ENCODE assay signal across 17 mouse cellular contexts in genomic region chr4:117885093-117885492, GRCm38 (mm10). TPM values are rescaled to one million over a fixed set of nuclear protein-coding genes. Genes with fewer than 3 reads are reported as not detected.
"Had no signal": no experiment of that assay in that cellular context is flagged by ENCODE, and none has a peak within 500 bp of the region (broad histone marks: within the 10 kb centered on the region; RNA-seq: fewer than 3 reads in every experiment).

No protein-coding gene starts in this region.

- H3K9ac ChIP-seq: limb, embryonic 13.5 days; liver, embryonic 14.5 days; liver, postnatal 0 days; lung, embryonic 14.5 days; midbrain, embryonic 12.5 days had no signal

- H3K27me3 ChIP-seq: limb, embryonic 13.5 days; midbrain, embryonic 12.5 days had no signal

- ATAC-seq: liver, postnatal 0 days; lung, postnatal 0 days; midbrain, embryonic 16.5 days had no signal

- H3K4me3 ChIP-seq: limb, embryonic 10.5 days; limb, embryonic 13.5 days; midbrain, embryonic 12.5 days had no signal

- H3K9me3 ChIP-seq: limb, embryonic 10.5 days; limb, embryonic 13.5 days; midbrain, embryonic 12.5 days had no signal

- H3K4me2 ChIP-seq: lung, embryonic 14.5 days had no signal

- H3K27ac ChIP-seq: limb, embryonic 10.5 days; limb, embryonic 13.5 days; liver, embryonic 14.5 days; macrophage; midbrain, embryonic 12.5 days had no signal

- DNase-seq: kidney, adult 18-20 months; kidney, adult 9 months; kidney, postnatal 14 days; kidney, postnatal 4 days; liver; liver, postnatal 0 days; lung, embryonic 14.5 days; thymus, postnatal 25 days had no signal

RNA-seq across cellular contexts. Expression of gene B4galt2, which starts 1.8 kb away (rescaled TPM):
- total RNA-seq: megakaryocyte-erythroid progenitor cell, adult 5-6 weeks; monocyte, adult 5-6 weeks had no signal

RNA-seq across cellular contexts. Expression of gene Ccdc24, which starts 12.7 kb away (rescaled TPM):
- total RNA-seq: megakaryocyte-erythroid progenitor cell, adult 5-6 weeks; monocyte, adult 5-6 weeks had no signal
- polyA plus RNA-seq: macrophage had no signal
